Mouse (Mus musculus) retina, adult 2 months (tissue): ENCODE measurements around the gene Nell1.

Experiments used
- DNase-seq: peaks from one replicate; pipeline ENCODE4 v3.0.0-alpha.2; 2012; ENCODE audit warnings: low read depth, low spot score

The Nell1 gene

GRCm38 (mm10) chr7:50260016-50260415 lies 285.4 kb downstream of the Nell1 start:
- DNase-seq = no peak

- DNase-seq = no peak
Measured at GRCm38 (mm10) chr7:50295508-50295907, 320.8 kb downstream of the Nell1 start.

- no peak for DNase-seq
Measured at GRCm38 (mm10) chr7:50338226-50338625, 363.6 kb downstream of the Nell1 start.

- DNase-seq = no peak
Measured at GRCm38 (mm10) chr7:50338757-50339156, 364.1 kb downstream of the Nell1 start.

DNA sequence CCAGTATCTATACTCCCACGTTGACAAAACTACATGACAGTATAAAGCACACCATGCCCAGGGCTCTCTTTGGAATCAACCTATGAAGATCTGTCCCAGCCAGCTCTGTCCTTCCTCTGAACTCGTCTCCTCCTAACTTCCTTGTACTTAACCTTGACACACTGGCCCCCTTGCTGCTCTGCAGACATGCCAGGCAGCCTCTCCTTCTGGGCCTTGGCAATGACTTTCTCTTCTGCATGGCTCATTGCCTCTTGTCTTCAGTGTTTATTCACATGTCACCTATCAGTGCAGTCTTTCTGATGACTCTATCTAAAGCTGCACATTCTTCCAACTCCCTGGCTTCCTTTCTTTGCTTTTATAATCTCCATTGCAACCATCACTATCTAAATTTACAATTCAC lies 376.9 kb downstream of the Nell1 start:
- no peak for DNase-seq

GRCm38 (mm10) chr7:50357213-50357612 lies 382.5 kb downstream of the Nell1 start:
- DNase-seq = no peak

DNA sequence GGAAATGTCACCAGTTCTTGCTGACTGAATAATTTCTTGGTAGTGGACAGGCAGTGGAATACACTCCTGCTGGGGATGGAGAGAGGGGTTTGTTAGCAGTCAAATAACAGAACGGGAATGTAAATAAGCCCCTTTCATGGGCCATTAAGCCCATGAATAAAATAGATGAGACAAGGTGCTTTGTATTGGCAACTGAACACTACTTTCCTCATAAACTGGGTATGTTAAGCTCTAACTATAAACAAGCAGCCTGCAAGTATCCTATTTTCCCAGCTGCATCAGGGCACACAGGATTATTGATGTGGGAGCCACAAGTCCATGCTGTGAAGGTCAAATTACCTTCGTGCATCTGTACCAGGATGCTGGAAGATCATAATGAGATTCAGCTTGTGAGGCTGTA lies 387.4 kb downstream of the Nell1 start:
- DNase-seq = no peak

GRCm38 (mm10) chr7:50374876-50375275 lies 400.2 kb downstream of the Nell1 start:
- no peak for DNase-seq

- DNase-seq = no peak
Measured at GRCm38 (mm10) chr7:50410421-50410820, 435.8 kb downstream of the Nell1 start.

DNA sequence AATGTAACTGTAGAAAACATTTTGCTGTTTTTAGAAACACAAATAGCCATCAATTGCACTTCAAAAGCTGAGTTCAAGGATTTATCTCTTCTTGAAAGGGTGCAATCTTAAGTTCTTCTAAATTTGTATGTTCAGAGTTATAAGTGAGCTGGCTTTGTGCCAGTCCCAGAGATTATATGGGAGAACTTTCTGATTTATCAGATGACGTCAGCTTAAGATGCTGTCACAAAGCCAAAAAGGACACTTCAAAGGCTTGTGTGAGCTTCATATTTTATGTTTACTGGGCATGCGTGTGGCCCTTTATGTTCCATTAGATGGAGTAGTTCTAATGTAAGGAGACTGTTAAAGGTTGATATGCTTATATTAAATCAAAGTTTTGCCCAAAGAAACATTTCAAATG lies 445.3 kb downstream of the Nell1 start:
- no peak for DNase-seq

DNA sequence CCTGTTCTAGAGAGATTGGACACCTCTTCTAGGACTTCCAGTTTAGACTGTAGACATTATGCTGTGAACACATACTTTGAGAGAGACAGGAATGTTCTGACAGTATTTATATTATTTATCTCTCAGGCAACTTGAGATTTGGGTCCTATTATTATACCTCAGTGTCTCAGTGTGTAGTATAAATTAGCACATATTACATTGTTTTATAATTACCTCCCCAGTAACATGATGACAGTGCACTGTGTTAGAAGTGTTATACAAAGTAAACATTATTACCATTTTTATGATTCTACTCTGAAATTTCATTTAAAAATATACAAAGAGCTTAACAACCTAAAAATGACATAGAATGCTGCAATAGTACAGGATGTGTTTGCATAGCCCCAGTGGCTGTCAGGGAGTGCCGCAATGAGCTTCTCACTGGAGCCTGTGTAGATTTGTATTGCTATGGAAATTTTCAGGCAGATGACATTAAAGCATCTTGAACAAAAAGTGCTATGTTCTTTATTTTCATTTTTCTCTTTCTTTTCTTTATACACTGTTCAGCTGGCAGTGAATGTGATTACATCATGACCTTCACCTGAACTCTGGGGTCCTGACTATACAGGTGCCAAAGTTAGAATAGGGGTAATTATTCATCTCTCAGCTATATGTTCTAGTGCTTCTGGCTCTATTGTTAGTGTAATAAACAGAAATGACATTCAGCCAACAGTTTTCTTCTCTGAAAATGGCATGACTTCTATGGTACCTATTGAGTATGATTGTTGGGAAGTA lies 447.9 kb downstream of the Nell1 start:
- DNase-seq = no peak

- DNase-seq = no peak
Measured at GRCm38 (mm10) chr7:50429725-50430124, 455.1 kb downstream of the Nell1 start.

DNA sequence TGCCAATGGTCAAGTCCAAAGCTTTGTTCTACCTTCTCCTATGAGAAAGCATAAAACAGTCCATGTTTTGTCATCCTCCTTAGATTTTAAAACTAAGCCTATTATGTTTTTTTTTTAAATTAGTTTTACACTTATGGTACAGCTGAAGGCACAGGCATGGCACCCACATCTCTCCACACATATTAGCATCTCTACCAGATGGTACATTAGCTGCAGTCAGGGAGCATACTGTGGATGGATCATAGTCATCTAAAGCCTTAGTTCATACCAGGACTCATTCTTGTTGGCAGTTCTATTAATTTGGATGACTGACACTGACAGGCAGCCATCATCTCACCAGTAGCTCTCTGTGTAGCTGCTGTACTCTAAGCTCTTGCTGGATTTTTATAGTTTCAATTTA lies 466.6 kb downstream of the Nell1 start:
- DNase-seq = no peak

DNA sequence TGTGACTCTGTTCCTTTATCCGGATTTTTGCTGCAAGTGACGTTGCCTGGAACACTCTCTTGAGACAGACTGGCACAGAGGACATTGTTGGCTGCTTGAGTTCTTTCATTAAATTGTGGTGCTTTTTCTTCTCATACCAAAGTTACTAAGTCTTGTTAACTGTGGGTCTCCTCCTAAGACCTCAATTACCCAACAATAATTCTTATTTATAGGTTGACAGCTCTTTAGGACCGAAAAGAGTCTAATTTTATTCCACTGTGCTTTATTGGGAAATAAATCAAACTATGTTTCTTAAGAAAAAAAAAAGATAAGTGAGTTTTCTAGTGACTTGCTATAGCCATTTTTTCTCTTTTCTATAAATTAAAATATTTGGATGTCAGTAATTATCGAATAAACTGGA lies 472.7 kb downstream of the Nell1 start:
- DNase-seq = no peak

DNA sequence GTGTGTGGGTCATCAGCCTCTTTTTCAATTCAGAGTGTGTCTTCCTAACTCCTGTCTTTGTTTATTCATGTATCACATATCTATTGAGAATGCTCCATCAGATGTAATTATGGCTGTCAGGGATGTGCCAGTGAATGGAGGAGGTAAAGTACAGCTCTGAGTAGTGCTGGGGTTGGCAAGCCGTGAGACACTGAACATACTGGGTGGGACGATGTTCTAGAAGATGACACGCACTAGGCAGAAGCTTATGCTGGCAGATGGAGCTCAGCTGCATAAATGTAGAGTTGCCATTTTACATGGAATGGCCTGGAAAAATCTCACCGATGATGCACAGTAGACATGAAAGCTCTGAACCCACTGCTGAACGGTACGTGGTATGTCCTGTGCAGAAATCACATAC lies 493.1 kb downstream of the Nell1 start:
- no peak for DNase-seq

- DNase-seq = no peak
Measured at GRCm38 (mm10) chr7:50470555-50470954, 495.9 kb downstream of the Nell1 start.

- DNase-seq = no peak
Measured at GRCm38 (mm10) chr7:50482011-50482410, 507.3 kb downstream of the Nell1 start.

- DNase-seq = no peak
Measured at GRCm38 (mm10) chr7:50485304-50485703, 510.6 kb downstream of the Nell1 start.

- no peak for DNase-seq
Measured at GRCm38 (mm10) chr7:50486884-50487420, 512.3 kb downstream of the Nell1 start.

DNA sequence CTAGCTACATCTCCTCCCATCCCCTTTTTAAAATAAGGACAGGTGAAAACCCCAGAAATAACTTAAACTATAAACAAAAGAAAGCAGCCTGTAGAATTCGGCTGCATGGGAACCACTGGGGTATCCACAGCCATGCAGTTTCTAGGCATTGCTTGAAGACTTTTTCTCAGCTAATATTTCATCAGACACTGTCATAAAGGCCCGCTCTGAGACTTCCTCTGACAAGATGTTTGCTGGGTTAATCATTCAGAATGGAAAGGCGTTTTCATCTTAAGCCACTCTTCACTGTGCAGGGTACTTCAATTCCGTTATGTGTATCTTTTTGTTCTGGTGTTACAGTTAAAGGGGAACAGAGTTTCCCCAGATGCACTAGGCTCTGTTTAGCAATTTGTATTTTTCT lies 526.9 kb downstream of the Nell1 start:
- DNase-seq = no peak

- no peak for DNase-seq
Measured at GRCm38 (mm10) chr7:50507047-50507446, 532.4 kb downstream of the Nell1 start.

DNA sequence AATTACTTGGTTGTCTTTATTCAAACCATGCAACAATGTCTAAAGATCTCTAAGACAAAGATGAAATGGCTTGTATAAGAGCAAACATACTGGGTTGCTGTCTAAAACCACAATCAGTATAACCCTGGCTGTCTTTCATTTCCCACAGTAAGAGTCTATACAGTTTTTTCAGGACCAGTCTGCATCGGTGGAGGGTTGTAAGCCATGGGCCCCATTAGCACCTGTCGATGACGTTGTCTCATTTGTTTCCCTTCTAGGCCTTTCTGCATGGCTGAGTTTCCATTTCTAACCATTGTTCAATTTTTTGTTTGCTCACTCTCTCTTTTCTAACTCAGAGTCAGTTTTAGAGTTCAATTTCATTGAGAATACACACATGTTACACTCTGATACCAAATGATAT lies 540.2 kb downstream of the Nell1 start:
- no peak for DNase-seq

- DNase-seq = no peak
Measured at GRCm38 (mm10) chr7:50516681-50517080, 542.0 kb downstream of the Nell1 start.

GRCm38 (mm10) chr7:50543373-50543772 lies 568.7 kb downstream of the Nell1 start:
- DNase-seq = no peak
